8 mouse cellular contexts compared by ENCODE assay signal in the genomic region with DNA sequence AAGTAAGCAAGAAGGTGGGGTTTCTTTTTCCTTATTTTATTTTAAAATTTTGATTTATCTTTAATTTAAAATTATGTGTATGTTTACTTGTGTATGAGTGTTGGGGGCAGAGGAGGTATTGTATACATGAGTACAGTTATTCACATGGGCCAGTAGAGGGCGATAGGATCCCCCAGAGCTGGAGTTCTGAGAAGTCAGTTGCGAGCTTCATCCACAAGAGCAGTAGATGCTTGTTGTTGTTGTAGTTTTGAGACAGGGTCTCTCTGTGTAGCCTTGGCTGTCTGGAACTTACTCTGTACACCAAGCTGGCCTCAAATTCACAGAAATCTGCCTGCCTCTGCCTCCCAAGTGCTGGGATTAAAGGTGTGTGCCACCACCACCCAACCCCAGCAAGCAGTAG. TPM values are rescaled to one million over a fixed set of nuclear protein-coding genes. Genes with fewer than 3 reads are reported as not detected.
A peak's percentile ranks its signal among the peaks of the same experiment; 100 is the strongest.
DNase-seq lines count a peak whose midpoint lies in the region; ATAC-seq and TF ChIP-seq lines count a peak whose summit lies in the region.
"Had no signal": no experiment of that assay in that cellular context is flagged by ENCODE, and none has a peak within 500 bp of the region (broad histone marks: within the 10 kb centered on the region; RNA-seq: fewer than 3 reads in every experiment).

No protein-coding gene starts in this region.

- CTCF ChIA-PET in Patski (lab: Charles Lee), result interaction anchor here (0.9 to 1.5 kb wide), 4 partner anchors 9 to 23 kb away, joined by 3 to 5 read pairs (median 3); no protein-coding TSS in a partner anchor

- no peak overlapping the region for H3K9ac ChIP-seq in kidney, embryonic 16.5 days (replicated peaks; ENCODE audit: low read length)
- H3K9ac ChIP-seq in hindbrain, embryonic 16.5 days (ENCODE audit: low read depth, low read length), result no peak overlapping the region
- H3K9ac ChIP-seq: heart, embryonic 13.5 days had no signal

- H3K4me1 ChIP-seq in kidney, embryonic 16.5 days (ENCODE audit: insufficient read depth, low read length), result no peaks in the 10 kb centered on the region
- peaks cover 29% of the 10 kb centered on the region for H3K4me1 ChIP-seq in limb, embryonic 10.5 days
- no peaks in the 10 kb centered on the region for H3K4me1 ChIP-seq in hindbrain, embryonic 16.5 days (ENCODE audit: control insufficient read depth, insufficient read depth, low read depth, low read length)
- H3K4me1 ChIP-seq: heart, embryonic 13.5 days had no signal

- WGBS in kidney, embryonic 16.5 days, result 25% methylated on average over 2 of the region's 2 CpGs
- 17% methylated on average over 2 of the region's 2 CpGs for WGBS in limb, embryonic 10.5 days
- 12% methylated on average over 2 of the region's 2 CpGs for WGBS in hindbrain, embryonic 16.5 days

- no peak overlapping the region for H3K4me3 ChIP-seq in kidney, embryonic 16.5 days (ENCODE audit: low read length)
- 0 out of 2 replicates have a peak overlapping the region, but pooled peaks have one; percentile 12 for H3K4me3 ChIP-seq in limb, embryonic 10.5 days
- no peak overlapping the region for H3K4me3 ChIP-seq in hindbrain, embryonic 16.5 days (ENCODE audit: low read length)
- H3K4me3 ChIP-seq: heart, embryonic 13.5 days had no signal

- H3K9me3 ChIP-seq in kidney, embryonic 16.5 days (ENCODE audit: low read length), result no peaks in the 10 kb centered on the region
- no peaks in the 10 kb centered on the region for H3K9me3 ChIP-seq in limb, embryonic 10.5 days (replicated peaks)
- H3K9me3 ChIP-seq in hindbrain, embryonic 16.5 days (ENCODE audit: control insufficient read depth, low read length), result no peaks in the 10 kb centered on the region
- H3K9me3 ChIP-seq: heart, embryonic 13.5 days had no signal

- H3K27me3 ChIP-seq in kidney, embryonic 16.5 days (ENCODE audit: insufficient read depth, low read length), result no peaks in the 10 kb centered on the region
- peaks cover 4% of the 10 kb centered on the region for H3K27me3 ChIP-seq in Patski
- no peaks in the 10 kb centered on the region for H3K27me3 ChIP-seq in limb, embryonic 10.5 days (ENCODE audit: low read depth, poor library complexity, severe bottlenecking)
- H3K27me3 ChIP-seq in hindbrain, embryonic 16.5 days (replicated peaks; ENCODE audit: control insufficient read depth, insufficient read depth, low read length), result 0 out of 2 replicates have a peak, but pooled peaks cover 2% of the 10 kb centered on the region

- H3K4me2 ChIP-seq in kidney, embryonic 16.5 days (replicated peaks; ENCODE audit: low read depth, low read length), result no peak overlapping the region
- H3K4me2 ChIP-seq in hindbrain, embryonic 16.5 days (ENCODE audit: low read length), result no peak overlapping the region
- H3K4me2 ChIP-seq: heart, embryonic 13.5 days had no signal

- POLR2A ChIA-PET in Patski (lab: Charles Lee), result no interaction called here

- no peak overlapping the region for H3K27ac ChIP-seq in kidney, embryonic 16.5 days (ENCODE audit: low read length)
- H3K27ac ChIP-seq in limb, embryonic 10.5 days, result peak overlapping the region; percentile 76
- no peak overlapping the region for H3K27ac ChIP-seq in hindbrain, embryonic 16.5 days (ENCODE audit: low read depth, low read length)
- H3K27ac ChIP-seq: heart, embryonic 13.5 days had no signal

- no peak for ATAC-seq in kidney, embryonic 16.5 days (ENCODE audit: low FRiP score, low TSS enrichment)
- no peak for ATAC-seq in Patski
- peak; percentile 90 for ATAC-seq in common myeloid progenitor, adult 5-6 weeks (replicated peaks; ENCODE audit: low read depth, poor library complexity, severe bottlenecking)
- ATAC-seq in hindbrain, embryonic 16.5 days, result no peak

- no peaks in the 10 kb centered on the region for H3K36me3 ChIP-seq in kidney, embryonic 16.5 days (ENCODE audit: insufficient read depth, low read length)
- H3K36me3 ChIP-seq in limb, embryonic 10.5 days, result no peaks in the 10 kb centered on the region
- no peaks in the 10 kb centered on the region for H3K36me3 ChIP-seq in hindbrain, embryonic 16.5 days (ENCODE audit: control insufficient read depth, insufficient read depth, low read length)
- H3K36me3 ChIP-seq: heart, embryonic 13.5 days had no signal

- in situ Hi-C loops in Patski (cut with MboI; ENCODE audit: low pct_unique_long_range_greater_than_20kb), result loop anchor here (5.0 kb wide), 1 partner anchor 56 kb away; no protein-coding TSS in a partner anchor

- peak; percentile 48 for TF ChIP-seq CTCF in Patski (IDR thresholded peaks at IDR 0.05)

- DNase-seq in kidney, adult 9 months, result peak; percentile 24
- DNase-seq in Patski (ENCODE audit: low read depth, low spot score), result no peak
- peak; percentile 62 for DNase-seq in limb, embryonic 10.5 days (ENCODE audit: low spot score)
- peak; percentile 43 for DNase-seq in thymus, postnatal 14 days

RNA-seq across cellular contexts. Expression of gene Eif2s2, which starts 23.8 kb away (rescaled TPM):
- polyA plus RNA-seq in kidney, embryonic 16.5 days (2015; fragmentation: Nextera tagmentation; extraction: Ambion mirVana), result 70.9 and 78.3 TPM in 2 replicates
- 175 TPM for polyA plus RNA-seq in Patski (2021)
- total RNA-seq in common myeloid progenitor, adult 5-6 weeks (2017), result 222 and 224 TPM in 2 replicates
- 122 and 137 TPM in 2 replicates for polyA plus RNA-seq in limb, embryonic 10.5 days (2016; fragmentation: Nextera tagmentation; extraction: Ambion mirVana)
- 58.4 and 60.4 TPM in 2 replicates for polyA plus RNA-seq in hindbrain, embryonic 16.5 days (2015; fragmentation: Nextera tagmentation; extraction: Ambion mirVana)
